Mouse (Mus musculus) embryonic facial prominence, embryonic 15.5 days (tissue): ENCODE measurements around the gene Krtap28-10. TPM values are rescaled to one million over a fixed set of nuclear protein-coding genes. Genes with fewer than 3 reads are reported as not detected.

Experiments used
- ATAC-seq: fragments of 200-750 bp; cut with Nextera tagmentation; 2 replicates; pipeline ENCODE4 v1.8.0; 2017; ENCODE audit warnings: low read depth, moderate TSS enrichment; ENCODE audit not compliant: insufficient number of reproducible peaks, low FRiP score, low TSS enrichment
- H3K27ac ChIP-seq: fragments of 300-500 bp; sonication (generic); replicated peaks from 2 replicates; pipeline ENCODE4 v1.5.1; 2015; ENCODE audit warnings: mild to moderate bottlenecking, inconsistent platforms
- H3K27me3 ChIP-seq: fragments of 300-500 bp; sonication (generic); 2 replicates; pipeline ENCODE4 v1.6.1; 2015; ENCODE audit warnings: inconsistent platforms
- H3K36me3 ChIP-seq: fragments of 300-500 bp; sonication (generic); 2 replicates; pipeline ENCODE4 v1.6.1; 2015; ENCODE audit warnings: mild to moderate bottlenecking, inconsistent platforms
- H3K4me1 ChIP-seq: fragments of 300-500 bp; sonication (generic); 2 replicates; pipeline ENCODE4 v1.6.1; 2015; ENCODE audit warnings: inconsistent platforms
- H3K4me2 ChIP-seq: fragments of 300-500 bp; sonication (generic); replicated peaks from 2 replicates; pipeline ENCODE4 v1.6.1; 2015; ENCODE audit warnings: mild to moderate bottlenecking, inconsistent platforms
- H3K4me3 ChIP-seq: fragments of 300-500 bp; sonication (generic); replicated peaks from 2 replicates; pipeline ENCODE4 v1.5.1; 2015; ENCODE audit warnings: mild to moderate bottlenecking, inconsistent platforms
- H3K9ac ChIP-seq: fragments of 300-500 bp; sonication (generic); 2 replicates; pipeline ENCODE4 v1.6.1; 2015; ENCODE audit warnings: inconsistent platforms
- H3K9me3 ChIP-seq: fragments of 300-500 bp; sonication (generic); replicated peaks from 2 replicates; pipeline ENCODE4 v1.6.1; 2016; ENCODE audit warnings: inconsistent platforms
- WGBS: fragments of 180-500 bp; shearing (Covaris S2); methylation state at CpG from one replicate; pipeline ENCODE4 v1.1.7; 2015; 5-methylcytosine and 5-hydroxymethylcytosine counted together
- polyA plus RNA-seq: library from polyadenylated mRNA; unstranded; fragments of >200 nt; fragmentation: Nextera tagmentation; extraction: Ambion mirVana; gene quantifications from 2 replicates; pipeline ENCODE4 v1.2.1, GENCODE M21; 2015

The Krtap28-10 gene
- polyA plus RNA-seq, 1 experiment from 2014 or later: 2.9 TPM

GRCm38 (mm10) chr1:83058481-83058880, 16.2 kb upstream of the Krtap28-10 start:
- 33% methylated on average over 1 of the region's 1 CpGs for WGBS
- H3K4me3 ChIP-seq: no peak overlapping the region
- no peak overlapping the region for H3K4me2 ChIP-seq
- H3K4me1 ChIP-seq: no peaks in the 10 kb centered on the region
- H3K27me3 ChIP-seq: no peaks in the 10 kb centered on the region
- no peak overlapping the region for H3K27ac ChIP-seq
- no peaks in the 10 kb centered on the region for H3K36me3 ChIP-seq
- no peak for ATAC-seq
- H3K9me3 ChIP-seq: no peaks in the 10 kb centered on the region
- no peak overlapping the region for H3K9ac ChIP-seq

GRCm38 (mm10) chr1:83044882-83045427, 2.7 kb upstream of the Krtap28-10 start, which contains the start of gene Gm47969:
TSS of gene Gm47969 (plus strand) at chr1:83044932.
- H3K27me3 ChIP-seq: no peaks in the 10 kb centered on the region
- WGBS: 73% methylated on average over 5 of the region's 5 CpGs
- H3K4me3 ChIP-seq: no peak within 1 kb of the TSS
- H3K4me1 ChIP-seq: no peaks in the 10 kb centered on the region
- ATAC-seq: no peak
- H3K27ac ChIP-seq: no peak within 1 kb of the TSS
- no peaks in the 10 kb centered on the region for H3K36me3 ChIP-seq
- no peak within 1 kb of the TSS for H3K4me2 ChIP-seq
- H3K9me3 ChIP-seq: no peaks in the 10 kb centered on the region
- H3K9ac ChIP-seq: no peak within 1 kb of the TSS

GRCm38 (mm10) chr1:83039080-83039479, 3.2 kb downstream of the Krtap28-10 start:
- Histone ChIP-seq H3K27ac (no peak overlapping the region), H3K27me3 (no peaks in the 10 kb centered on the region), H3K9me3 (no peaks in the 10 kb centered on the region), H3K4me2 (no peak overlapping the region), H3K9ac (no peak overlapping the region), H3K36me3 (no peaks in the 10 kb centered on the region), H3K4me1 (0 out of 2 replicates have a peak, but pooled peaks cover 4% of the 10 kb centered on the region), H3K4me3 (no peak overlapping the region)
- WGBS: 72% methylated on average over 4 of the region's 4 CpGs
- ATAC-seq: no peak

GRCm38 (mm10) chr1:83038109-83038672, 4.1 kb downstream of the Krtap28-10 start, which contains the start of gene Slc19a3:
TSS of gene Slc19a3 (minus strand) at chr1:83038448.
- 0 out of 2 replicates have a peak, but pooled peaks cover 4% of the 10 kb centered on the region for H3K4me1 ChIP-seq
- no peaks in the 10 kb centered on the region for H3K9me3 ChIP-seq
- H3K4me2 ChIP-seq: peak within 1 kb of the TSS; percentile 54
- no peaks in the 10 kb centered on the region for H3K36me3 ChIP-seq
- ATAC-seq: peak; percentile 86; the same call in 1 of the 2 replicates
- peak within 1 kb of the TSS; percentile 49 for H3K4me3 ChIP-seq
- WGBS: 0% methylated on average over 25 of the region's 25 CpGs
- peak within 1 kb of the TSS; percentile 13 for H3K27ac ChIP-seq
- no peaks in the 10 kb centered on the region for H3K27me3 ChIP-seq
- H3K9ac ChIP-seq: peak within 1 kb of the TSS; percentile 28

GRCm38 (mm10) chr1:83036892-83037667, 5.2 kb downstream of the Krtap28-10 start:
- Histone ChIP-seq H3K4me2 (peak overlapping the region; percentile 54), H3K27me3 (no peaks in the 10 kb centered on the region), H3K9me3 (no peaks in the 10 kb centered on the region), H3K27ac (no peak overlapping the region; the same call in 1 of the 2 replicates), H3K36me3 (no peaks in the 10 kb centered on the region), H3K4me3 (peak overlapping the region; percentile 49), H3K4me1 (0 out of 2 replicates have a peak, but pooled peaks cover 4% of the 10 kb centered on the region), H3K9ac (no peak overlapping the region)
- 60% methylated on average over 11 of the region's 11 CpGs for WGBS
- ATAC-seq: no peak

GRCm38 (mm10) chr1:83034509-83034908, 7.8 kb downstream of the Krtap28-10 start:
- Histone ChIP-seq H3K9me3 (no peaks in the 10 kb centered on the region), H3K27ac (no peak overlapping the region), H3K4me2 (no peak overlapping the region), H3K4me1 (0 out of 2 replicates have a peak, but pooled peaks cover 4% of the 10 kb centered on the region), H3K4me3 (no peak overlapping the region), H3K27me3 (no peaks in the 10 kb centered on the region), H3K36me3 (no peaks in the 10 kb centered on the region), H3K9ac (no peak overlapping the region)
- 56% methylated on average over 5 of the region's 5 CpGs for WGBS
- no peak for ATAC-seq

GRCm38 (mm10) chr1:83032508-83032907, 9.8 kb downstream of the Krtap28-10 start:
- no peak for ATAC-seq
- Histone ChIP-seq H3K4me1 (0 out of 2 replicates have a peak, but pooled peaks cover under 1% of the 10 kb centered on the region), H3K4me2 (no peak overlapping the region), H3K9me3 (no peaks in the 10 kb centered on the region), H3K36me3 (no peaks in the 10 kb centered on the region), H3K27me3 (no peaks in the 10 kb centered on the region), H3K4me3 (no peak overlapping the region), H3K9ac (no peak overlapping the region), H3K27ac (no peak overlapping the region)
- 88% methylated on average over 6 of the region's 6 CpGs for WGBS

- no peak for ATAC-seq
- H3K27me3 ChIP-seq: no peaks in the 10 kb centered on the region
- no peaks in the 10 kb centered on the region for H3K9me3 ChIP-seq
- no peak overlapping the region for H3K9ac ChIP-seq
- no peak overlapping the region for H3K4me2 ChIP-seq
- WGBS: 41% methylated on average over 1 of the region's 1 CpGs
- H3K27ac ChIP-seq: no peak overlapping the region
- H3K36me3 ChIP-seq: no peaks in the 10 kb centered on the region
- H3K4me3 ChIP-seq: no peak overlapping the region
- H3K4me1 ChIP-seq: no peaks in the 10 kb centered on the region
Observed at GRCm38 (mm10) chr1:83031950-83032349, 10.3 kb downstream of the Krtap28-10 start.

GRCm38 (mm10) chr1:83016556-83016955, 25.7 kb downstream of the Krtap28-10 start:
- Histone ChIP-seq H3K9ac (no peak overlapping the region), H3K9me3 (no peaks in the 10 kb centered on the region), H3K4me1 (no peaks in the 10 kb centered on the region), H3K4me3 (no peak overlapping the region), H3K4me2 (no peak overlapping the region), H3K27me3 (no peaks in the 10 kb centered on the region), H3K27ac (no peak overlapping the region), H3K36me3 (no peaks in the 10 kb centered on the region)
- 77% methylated on average over 1 of the region's 1 CpGs for WGBS
- ATAC-seq: no peak

- no peak for ATAC-seq
- no peak overlapping the region for H3K4me3 ChIP-seq
- no peaks in the 10 kb centered on the region for H3K36me3 ChIP-seq
- H3K4me2 ChIP-seq: no peak overlapping the region
- H3K27me3 ChIP-seq: no peaks in the 10 kb centered on the region
- 61% methylated on average over 10 of the region's 10 CpGs for WGBS
- H3K27ac ChIP-seq: no peak overlapping the region
- no peaks in the 10 kb centered on the region for H3K4me1 ChIP-seq
- H3K9ac ChIP-seq: no peak overlapping the region
- no peaks in the 10 kb centered on the region for H3K9me3 ChIP-seq
Observed at GRCm38 (mm10) chr1:83015329-83015879, 26.9 kb downstream of the Krtap28-10 start.

- no peaks in the 10 kb centered on the region for H3K9me3 ChIP-seq
- no peak overlapping the region for H3K4me2 ChIP-seq
- 84% methylated on average over 3 of the region's 3 CpGs for WGBS
- no peak for ATAC-seq
- no peak overlapping the region for H3K9ac ChIP-seq
- no peaks in the 10 kb centered on the region for H3K27me3 ChIP-seq
- no peaks in the 10 kb centered on the region for H3K36me3 ChIP-seq
- no peaks in the 10 kb centered on the region for H3K4me1 ChIP-seq
- H3K27ac ChIP-seq: no peak overlapping the region
- H3K4me3 ChIP-seq: no peak overlapping the region
Observed at GRCm38 (mm10) chr1:83014477-83014876, 27.8 kb downstream of the Krtap28-10 start.
